Mouse (Mus musculus) neural tube, embryonic 15.5 days (tissue): ENCODE measurements around the gene Taf4. TPM values are rescaled to one million over a fixed set of nuclear protein-coding genes. Genes with fewer than 3 reads are reported as not detected.
A peak's percentile ranks its signal among the peaks of the same experiment; 100 is the strongest.

Experiments used
- ATAC-seq: fragments of 200-750 bp; cut with Nextera tagmentation; 2 replicates; pipeline ENCODE4 v1.8.0; 2017; ENCODE audit warnings: mild to moderate bottlenecking, moderate TSS enrichment, moderate library complexity; ENCODE audit not compliant: low FRiP score
- H3K27ac ChIP-seq: fragments of 300-500 bp; sonication (generic); replicated peaks from 2 replicates; pipeline ENCODE4 v1.5.1; 2015; ENCODE audit warnings: mild to moderate bottlenecking, inconsistent platforms
- H3K27me3 ChIP-seq: fragments of 300-500 bp; sonication (generic); replicated peaks from 2 replicates; pipeline ENCODE4 v1.6.1; 2015; ENCODE audit warnings: inconsistent platforms
- H3K36me3 ChIP-seq: fragments of 300-500 bp; sonication (generic); 2 replicates; pipeline ENCODE4 v1.6.1; 2015; ENCODE audit warnings: inconsistent platforms
- H3K4me1 ChIP-seq: fragments of 300-500 bp; sonication (generic); 2 replicates; pipeline ENCODE4 v1.6.1; 2015; ENCODE audit warnings: inconsistent platforms
- H3K4me2 ChIP-seq: fragments of 300-500 bp; sonication (generic); 2 replicates; pipeline ENCODE4 v1.6.1; 2015; ENCODE audit warnings: inconsistent platforms, mild to moderate bottlenecking, moderate library complexity
- H3K4me3 ChIP-seq: fragments of 300-500 bp; sonication (generic); replicated peaks from 2 replicates; pipeline ENCODE4 v1.5.1; 2015; ENCODE audit warnings: mild to moderate bottlenecking, inconsistent platforms
- H3K9ac ChIP-seq: fragments of 300-500 bp; sonication (generic); replicated peaks from 2 replicates; pipeline ENCODE4 v1.6.1; 2015; ENCODE audit warnings: mild to moderate bottlenecking, inconsistent platforms
- H3K9me3 ChIP-seq: fragments of 300-500 bp; sonication (generic); replicated peaks from 2 replicates; pipeline ENCODE4 v1.6.1; 2016; ENCODE audit warnings: inconsistent platforms
- WGBS: fragments of 180-500 bp; shearing (Covaris S2); methylation state at CpG from one replicate; pipeline ENCODE4 v1.1.7; 2015; ENCODE audit warnings: mixed read lengths; 5-methylcytosine and 5-hydroxymethylcytosine counted together
- polyA plus RNA-seq: library from polyadenylated mRNA; unstranded; fragments of >200 nt; fragmentation: Nextera tagmentation; extraction: Ambion mirVana; gene quantifications from 2 replicates; pipeline ENCODE4 v1.2.1, GENCODE M21; 2015

Gene Taf4
- polyA plus RNA-seq: 3.1 and 3.2 TPM in 2 replicates

DNA sequence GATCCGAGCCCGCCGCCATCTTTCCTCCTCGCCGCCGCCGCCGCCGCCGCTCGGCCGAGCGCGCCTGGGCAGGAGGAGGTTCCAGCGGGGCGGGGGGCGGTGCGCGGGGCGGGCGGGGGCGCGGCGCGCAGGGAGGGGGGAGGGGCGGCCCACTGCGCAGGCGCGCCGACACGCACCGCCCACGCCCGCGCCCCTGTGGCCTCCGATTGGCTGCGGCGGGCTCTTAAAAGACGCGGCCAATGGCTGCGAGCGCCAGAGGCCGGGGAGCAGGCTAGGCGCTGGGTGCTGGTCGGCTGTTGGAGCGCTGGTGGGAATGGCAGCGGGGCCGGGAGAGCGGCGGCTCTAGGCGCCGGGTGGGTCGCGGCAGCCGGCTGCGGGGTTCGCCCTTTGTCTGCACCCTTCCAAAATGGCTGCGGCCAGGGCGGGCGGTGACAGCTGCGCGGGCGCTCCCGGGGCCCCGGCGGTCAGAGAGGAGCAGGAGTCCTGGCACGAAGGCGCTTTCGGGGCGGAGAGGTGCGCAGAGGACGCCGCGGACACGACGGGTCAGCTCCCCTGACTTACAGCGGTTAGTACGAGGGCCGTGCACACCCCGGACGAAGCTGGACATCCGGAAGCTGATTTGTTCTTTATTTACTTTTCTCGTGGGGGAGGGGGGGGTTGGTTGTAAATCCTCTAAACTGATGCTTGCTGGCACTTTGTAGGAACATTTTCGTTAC lies at the start of gene Taf4:
Taf4 (minus strand) TSS at position 19 of the 716 bp plus-strand sequence.
- H3K4me2 ChIP-seq: peak within 1 kb of the TSS; percentile 97
- no peaks in the 10 kb centered on the region for H3K36me3 ChIP-seq
- ATAC-seq: peak; percentile 94
- peaks cover 51% of the 10 kb centered on the region for H3K4me1 ChIP-seq
- peak within 1 kb of the TSS; percentile 98 for H3K27ac ChIP-seq
- under 1% methylated on average over 57 of the region's 84 CpGs for WGBS
- H3K9ac ChIP-seq: peak within 1 kb of the TSS; percentile 95
- no peaks in the 10 kb centered on the region for H3K9me3 ChIP-seq
- H3K4me3 ChIP-seq: peak within 1 kb of the TSS; percentile 90
- H3K27me3 ChIP-seq: no peaks in the 10 kb centered on the region; the same call in 1 of the 2 replicates

GRCm38 (mm10) chr2:180025861-180026200 lies 49.4 kb upstream of the Taf4 start:
- H3K4me1 ChIP-seq: peaks cover 44% of the 10 kb centered on the region
- peaks cover 22% of the 10 kb centered on the region for H3K27me3 ChIP-seq
- ATAC-seq: no peak
- 6% methylated on average over 6 of the region's 6 CpGs for WGBS
- H3K4me2 ChIP-seq: peak overlapping the region; percentile 95
- H3K4me3 ChIP-seq: peak overlapping the region; percentile 94
- peaks cover 33% of the 10 kb centered on the region for H3K36me3 ChIP-seq
- peak overlapping the region; percentile 96 for H3K9ac ChIP-seq
- peak overlapping the region; percentile 97 for H3K27ac ChIP-seq
- H3K9me3 ChIP-seq: no peaks in the 10 kb centered on the region

GRCm38 (mm10) chr2:180025135-180025860 lies 48.9 kb upstream of the Taf4 start:
- peaks cover 44% of the 10 kb centered on the region for H3K4me1 ChIP-seq
- peak overlapping the region; percentile 96 for H3K9ac ChIP-seq
- H3K27me3 ChIP-seq: peaks cover 27% of the 10 kb centered on the region
- under 1% methylated on average over 74 of the region's 84 CpGs for whole genome bisulfite sequencing
- peak overlapping the region; percentile 95 for H3K4me2 ChIP-seq
- ATAC-seq: peak; percentile 65
- peaks cover 28% of the 10 kb centered on the region for H3K36me3 ChIP-seq
- no peaks in the 10 kb centered on the region for H3K9me3 ChIP-seq
- H3K4me3 ChIP-seq: peak overlapping the region; percentile 94
- H3K27ac ChIP-seq: peak overlapping the region; percentile 97

DNA sequence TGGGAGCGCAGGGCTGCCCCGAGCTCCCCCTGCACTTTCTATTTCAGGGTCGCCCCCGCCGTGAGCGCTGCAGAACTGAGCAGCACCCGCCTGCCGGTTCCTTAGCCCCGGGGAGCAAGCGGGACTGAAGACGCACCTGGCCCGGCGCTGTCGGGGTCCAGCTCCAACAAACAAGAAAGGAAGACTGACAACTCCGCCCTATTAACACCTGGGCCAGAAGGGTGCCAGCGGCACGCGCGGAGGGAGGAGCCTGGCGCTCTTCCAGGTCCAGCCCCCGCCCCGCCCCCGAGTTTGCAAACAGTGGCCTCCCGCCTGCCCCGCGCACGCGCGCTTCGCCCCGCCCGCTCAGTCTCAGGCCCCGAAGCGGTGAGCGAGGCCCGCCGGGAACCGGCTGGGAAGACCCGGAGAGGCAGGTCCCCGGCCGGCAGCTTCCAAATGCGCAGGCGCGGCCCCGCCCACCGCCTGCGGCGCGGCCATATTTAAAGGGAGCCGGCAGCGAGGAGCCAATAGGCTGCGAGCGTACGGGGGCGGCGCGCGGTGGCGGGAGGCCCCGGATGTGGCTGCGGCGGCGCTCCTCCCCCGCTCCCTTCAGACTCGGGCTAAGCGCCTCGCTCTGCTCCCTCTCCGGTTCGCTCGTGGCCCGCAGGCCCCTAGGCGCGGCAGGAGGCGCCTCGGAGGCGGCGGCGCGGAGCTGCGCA lies 48.1 kb upstream of the Taf4 start, which contains the start of gene Lsm14b:
Lsm14b (plus strand) TSS at position 587 of the 698 bp plus-strand sequence.
- peak; percentile 94 for ATAC-seq
- Histone ChIP-seq H3K9me3 (no peaks in the 10 kb centered on the region), H3K4me1 (peaks cover 44% of the 10 kb centered on the region), H3K4me3 (peak within 1 kb of the TSS; percentile 94), H3K4me2 (peak within 1 kb of the TSS; percentile 95), H3K27ac (peak within 1 kb of the TSS; percentile 97), H3K36me3 (peaks cover 21% of the 10 kb centered on the region), H3K9ac (peak within 1 kb of the TSS; percentile 96), H3K27me3 (peaks cover 29% of the 10 kb centered on the region)
- under 1% methylated on average over 66 of the region's 80 CpGs for WGBS

DNA sequence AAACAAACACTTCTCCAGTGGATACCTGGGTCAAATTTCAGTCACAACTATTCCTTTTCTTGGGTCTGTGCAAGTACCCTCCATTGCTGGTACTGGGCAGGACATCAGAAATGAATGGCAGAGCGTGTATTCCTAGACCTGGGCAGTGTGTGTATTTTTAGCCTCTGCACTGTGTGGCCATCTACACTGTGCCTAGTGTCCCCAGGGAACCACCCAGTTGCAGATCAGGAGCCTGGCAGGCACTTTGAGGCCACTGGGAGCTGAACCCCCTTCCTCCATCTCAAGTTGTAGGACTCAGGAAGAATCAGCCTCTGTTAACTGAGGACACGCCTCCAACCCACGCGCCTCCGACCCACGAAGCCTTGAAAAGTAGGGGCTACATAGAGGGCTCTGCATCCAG lies 46.3 kb upstream of the Taf4 start:
- peaks cover 28% of the 10 kb centered on the region for H3K4me1 ChIP-seq
- H3K9me3 ChIP-seq: no peaks in the 10 kb centered on the region
- H3K36me3 ChIP-seq: 0 out of 2 replicates have a peak, but pooled peaks cover 3% of the 10 kb centered on the region
- no peak overlapping the region for H3K4me2 ChIP-seq
- no peak overlapping the region for H3K9ac ChIP-seq
- WGBS: 64% methylated on average over 6 of the region's 6 CpGs
- ATAC-seq: no peak
- H3K27me3 ChIP-seq: peaks cover 29% of the 10 kb centered on the region
- no peak overlapping the region for H3K4me3 ChIP-seq
- H3K27ac ChIP-seq: no peak overlapping the region

- WGBS: 84% methylated on average over 8 of the region's 8 CpGs
- H3K27me3 ChIP-seq: peaks cover 29% of the 10 kb centered on the region
- H3K4me2 ChIP-seq: no peak overlapping the region
- no peak overlapping the region for H3K4me3 ChIP-seq
- H3K9ac ChIP-seq: no peak overlapping the region
- peaks cover 9% of the 10 kb centered on the region for H3K4me1 ChIP-seq
- H3K36me3 ChIP-seq: no peaks in the 10 kb centered on the region
- H3K27ac ChIP-seq: no peak overlapping the region
- ATAC-seq: no peak
- H3K9me3 ChIP-seq: no peaks in the 10 kb centered on the region
These were observed 44.5 kb upstream of the Taf4 start for GRCm38 (mm10) chr2:180020919-180021318.

DNA sequence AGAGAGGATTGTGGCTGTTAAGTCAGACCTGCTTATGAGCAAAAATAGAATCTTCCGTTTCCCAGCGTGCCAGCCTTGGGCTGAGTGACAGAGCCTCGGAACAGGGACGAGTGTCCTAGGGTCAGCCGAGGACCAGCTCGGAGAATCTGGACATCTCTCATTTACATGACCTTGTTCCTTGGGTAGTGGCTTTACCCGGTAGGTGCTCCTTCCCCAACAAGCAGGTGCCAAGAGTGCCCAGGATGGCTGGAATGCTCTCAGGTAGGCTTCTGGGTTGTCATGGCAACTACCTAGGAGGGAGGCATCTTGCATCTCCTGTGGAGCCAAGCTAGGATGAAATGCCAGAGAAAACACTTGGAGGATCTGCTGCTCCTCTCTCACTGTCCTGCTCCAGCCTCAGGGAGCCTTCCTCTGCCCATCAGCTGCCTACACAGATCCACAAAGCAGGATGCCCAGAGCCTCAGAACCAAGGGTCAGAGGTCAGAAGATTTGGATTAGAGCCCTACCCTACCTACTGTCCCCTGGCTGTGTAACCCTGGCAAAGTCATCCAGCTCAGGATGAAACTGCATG lies 43.7 kb upstream of the Taf4 start:
- H3K4me2 ChIP-seq: no peak overlapping the region
- ATAC-seq: no peak
- no peaks in the 10 kb centered on the region for H3K9me3 ChIP-seq
- H3K36me3 ChIP-seq: no peaks in the 10 kb centered on the region
- no peak overlapping the region for H3K27ac ChIP-seq
- H3K27me3 ChIP-seq: peaks cover 29% of the 10 kb centered on the region
- no peak overlapping the region for H3K9ac ChIP-seq
- WGBS: 81% methylated on average over 7 of the region's 7 CpGs
- H3K4me3 ChIP-seq: no peak overlapping the region
- H3K4me1 ChIP-seq: peaks cover 7% of the 10 kb centered on the region

GRCm38 (mm10) chr2:180018573-180018972 lies 42.1 kb upstream of the Taf4 start:
- 68% methylated on average over 9 of the region's 9 CpGs for WGBS
- no peak overlapping the region for H3K27ac ChIP-seq
- H3K4me3 ChIP-seq: no peak overlapping the region
- H3K9me3 ChIP-seq: no peaks in the 10 kb centered on the region
- no peaks in the 10 kb centered on the region for H3K36me3 ChIP-seq
- H3K4me1 ChIP-seq: peaks cover under 1% of the 10 kb centered on the region; the same call in 1 of the 2 replicates
- no peak overlapping the region for H3K9ac ChIP-seq
- H3K4me2 ChIP-seq: no peak overlapping the region
- no peak for ATAC-seq
- peaks cover 29% of the 10 kb centered on the region for H3K27me3 ChIP-seq

GRCm38 (mm10) chr2:180017632-180018031 lies 41.2 kb upstream of the Taf4 start:
- ATAC-seq: no peak
- WGBS: 76% methylated on average over 4 of the region's 4 CpGs

DNA sequence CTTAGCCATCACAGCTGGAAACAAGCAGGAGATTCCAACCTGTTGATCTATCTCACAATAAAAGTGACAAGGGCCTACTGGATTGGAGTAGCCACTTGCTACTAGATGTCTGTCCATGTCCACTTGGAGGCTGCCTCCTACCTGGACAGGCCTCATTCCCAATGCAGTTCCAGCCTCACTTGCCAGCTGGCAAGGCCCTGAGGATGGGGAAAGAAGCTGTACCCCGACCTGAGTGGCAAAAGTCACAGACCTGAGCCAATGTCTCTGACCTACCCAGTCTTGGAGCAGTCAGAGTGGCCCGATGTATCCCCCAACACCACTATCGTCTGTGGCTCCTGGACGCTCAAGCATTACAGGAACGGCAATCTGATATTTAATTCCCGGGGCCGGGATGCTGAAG lies 37.2 kb upstream of the Taf4 start:
- no peaks in the 10 kb centered on the region for H3K4me1 ChIP-seq
- no peak for ATAC-seq
- WGBS: 96% methylated on average over 7 of the region's 7 CpGs
- H3K27me3 ChIP-seq: no peaks in the 10 kb centered on the region
- no peak overlapping the region for H3K4me3 ChIP-seq
- H3K27ac ChIP-seq: no peak overlapping the region
- no peaks in the 10 kb centered on the region for H3K9me3 ChIP-seq
- no peaks in the 10 kb centered on the region for H3K36me3 ChIP-seq
- H3K9ac ChIP-seq: no peak overlapping the region
- no peak overlapping the region for H3K4me2 ChIP-seq

More at GRCm38 (mm10) chr2:180017632-180018031, 41.2 kb upstream of the Taf4 start:
- Histone ChIP-seq H3K36me3 (no peaks in the 10 kb centered on the region), H3K9ac (no peak overlapping the region), H3K9me3 (no peaks in the 10 kb centered on the region), H3K4me3 (no peak overlapping the region), H3K27me3 (peaks cover 22% of the 10 kb centered on the region), H3K4me1 (no peaks in the 10 kb centered on the region), H3K27ac (no peak overlapping the region), H3K4me2 (no peak overlapping the region)

GRCm38 (mm10) chr2:180011370-180011769 lies 34.9 kb upstream of the Taf4 start:
- Histone ChIP-seq H3K9me3 (no peaks in the 10 kb centered on the region), H3K36me3 (no peaks in the 10 kb centered on the region), H3K27ac (no peak overlapping the region), H3K4me2 (no peak overlapping the region), H3K4me3 (no peak overlapping the region), H3K9ac (no peak overlapping the region), H3K4me1 (no peaks in the 10 kb centered on the region), H3K27me3 (no peaks in the 10 kb centered on the region)
- WGBS: 79% methylated on average over 6 of the region's 6 CpGs
- no peak for ATAC-seq
